12 mouse cellular contexts compared by ENCODE assay signal in genomic region chr16:51937298-51937697, GRCm38 (mm10).
DNase-seq lines count a peak whose midpoint lies in the region; ATAC-seq lines count a peak whose summit lies in the region.
"Had no signal": no experiment of that assay in that cellular context is flagged by ENCODE, and none has a peak within 500 bp of the region (broad histone marks: within the 10 kb centered on the region; RNA-seq: fewer than 3 reads in every experiment).

No protein-coding gene starts in this region.

- H3K4me1 ChIP-seq in hindbrain, embryonic 13.5 days (replicated peaks) = 0 out of 2 replicates have a peak, but pooled peaks cover 3% of the 10 kb centered on the region
- no peaks in the 10 kb centered on the region for H3K4me1 ChIP-seq in hindbrain, embryonic 11.5 days (replicated peaks; ENCODE audit: control insufficient read depth, insufficient read depth, low read length)
- H3K4me1 ChIP-seq: neural tube, embryonic 12.5 days had no signal

- no peak overlapping the region for H3K4me3 ChIP-seq in hindbrain, embryonic 13.5 days
- no peak overlapping the region for H3K4me3 ChIP-seq in hindbrain, embryonic 11.5 days (ENCODE audit: low read depth, low read length)
- H3K4me3 ChIP-seq: neural tube, embryonic 12.5 days had no signal

- H3K36me3 ChIP-seq in hindbrain, embryonic 13.5 days = no peaks in the 10 kb centered on the region
- H3K36me3 ChIP-seq in hindbrain, embryonic 11.5 days (ENCODE audit: control insufficient read depth, insufficient read depth, low read length) = no peaks in the 10 kb centered on the region
- H3K36me3 ChIP-seq: neural tube, embryonic 12.5 days had no signal

- 82% methylated on average over 9 of the region's 9 CpGs for WGBS in hindbrain, embryonic 13.5 days
- WGBS in hindbrain, embryonic 11.5 days = 87% methylated on average over 9 of the region's 9 CpGs

- H3K4me2 ChIP-seq in hindbrain, embryonic 13.5 days = no peak overlapping the region
- no peak overlapping the region for H3K4me2 ChIP-seq in hindbrain, embryonic 11.5 days (replicated peaks; ENCODE audit: low read depth, low read length)
- H3K4me2 ChIP-seq: neural tube, embryonic 12.5 days had no signal

- DNase-seq in hindbrain, embryonic 11.5 days (ENCODE audit: low spot score) = no peak
- DNase-seq in cerebellum, postnatal 4 days (ENCODE audit: low spot score in 2 of 2) = peak; percentile 29 to 63
- peak; percentile 63 to 83 for DNase-seq in layer of hippocampus, postnatal 14 days (ENCODE audit: low spot score in 2 of 2)
- DNase-seq in right cerebral cortex, postnatal 25 days = peak; percentile 55
- DNase-seq in adrenal gland, postnatal 10 days = no peak
- no peak for DNase-seq in T-cell, adult 2 months (ENCODE audit: low spot score)
- DNase-seq in adrenal gland, adult (ENCODE audit: inconsistent age in 2 of 2, low spot score in 1 of 2) = no peak
- DNase-seq: lung, adult 2 months; thymus, postnatal 25 days had no signal

- H3K9me3 ChIP-seq in hindbrain, embryonic 13.5 days = no peaks in the 10 kb centered on the region
- no peaks in the 10 kb centered on the region for H3K9me3 ChIP-seq in hindbrain, embryonic 11.5 days (ENCODE audit: control insufficient read depth, low read length)
- H3K9me3 ChIP-seq: neural tube, embryonic 12.5 days had no signal

- peak; percentile 66; the same call in 1 of the 2 replicates for ATAC-seq in hindbrain, embryonic 13.5 days (ENCODE audit: low FRiP score)
- no peak for ATAC-seq in hindbrain, embryonic 11.5 days (ENCODE audit: low FRiP score)
- ATAC-seq: intestine, postnatal 0 days had no signal

- H3K27ac ChIP-seq in hindbrain, embryonic 13.5 days = no peak overlapping the region
- H3K27ac ChIP-seq in hindbrain, embryonic 11.5 days (ENCODE audit: low read depth, low read length) = no peak overlapping the region
- H3K27ac ChIP-seq: neural tube, embryonic 12.5 days had no signal

- H3K9ac ChIP-seq in hindbrain, embryonic 13.5 days = no peak overlapping the region
- H3K9ac ChIP-seq in hindbrain, embryonic 11.5 days (ENCODE audit: low read depth, low read length) = no peak overlapping the region
- H3K9ac ChIP-seq: neural tube, embryonic 12.5 days had no signal

- H3K27me3 ChIP-seq in hindbrain, embryonic 13.5 days = no peaks in the 10 kb centered on the region
- no peaks in the 10 kb centered on the region for H3K27me3 ChIP-seq in hindbrain, embryonic 11.5 days (ENCODE audit: control insufficient read depth, insufficient read depth, low read length)
- H3K27me3 ChIP-seq: neural tube, embryonic 12.5 days had no signal

Comparison
In these comparisons a context has a peak if more than half of its experiments do, and no peak if none do; other contexts are left out.
1. DNase-seq: peak in cerebellum, postnatal 4 days (2 of 2), layer of hippocampus, postnatal 14 days (2 of 2) and right cerebral cortex, postnatal 25 days (single experiment); none in hindbrain, embryonic 11.5 days (single experiment), adrenal gland, postnatal 10 days (single experiment), T-cell, adult 2 months (single experiment) and adrenal gland, adult (0 of 2).